Mouse (Mus musculus): Measurements from ENCODE around the gene Clec3b. TPM values are rescaled to one million over a fixed set of nuclear protein-coding genes. Genes with fewer than 3 reads are reported as not detected.
A peak's percentile ranks its signal among the peaks of the same experiment; 100 is the strongest.

Clec3b gene
- total and polyA plus RNA-seq, 2 experiments, result 0.29 to 0.65 TPM

DNA sequence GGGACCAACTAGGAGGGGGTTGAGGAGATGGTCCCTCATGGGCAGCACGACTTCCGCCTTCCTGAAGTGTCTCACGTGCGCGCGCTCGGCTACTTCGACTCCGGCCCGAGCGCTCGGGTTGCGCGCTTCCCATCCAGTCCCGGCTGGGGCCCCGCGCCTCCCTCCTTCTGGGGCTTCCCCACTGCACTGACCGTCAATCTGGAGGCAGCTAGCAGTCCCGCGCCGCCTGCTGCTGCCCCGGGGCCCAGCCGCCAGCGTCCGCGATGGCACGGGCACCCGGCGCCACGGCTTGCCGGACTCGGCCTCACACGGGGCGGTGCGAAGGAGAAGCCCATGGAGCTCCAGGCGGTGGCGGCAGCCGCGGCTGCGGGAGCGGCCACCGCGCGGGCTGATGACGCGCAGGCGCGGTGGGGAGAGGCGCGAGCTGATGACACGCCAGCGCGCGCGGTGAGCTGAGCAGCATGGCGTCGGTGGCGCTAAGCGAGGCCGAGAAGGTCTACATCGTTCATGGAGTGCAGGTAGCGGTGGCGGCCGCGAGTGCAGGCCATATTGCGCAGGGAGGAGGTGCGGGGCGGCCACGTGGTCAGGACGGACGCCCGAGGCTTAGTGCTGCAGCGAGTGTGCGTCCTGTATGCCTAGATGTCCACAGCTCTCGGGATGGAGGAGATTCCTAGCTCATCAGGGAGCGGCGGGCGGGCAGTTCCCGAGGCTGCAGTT lies 37.8 kb upstream of the Clec3b start, which contains the start of the genes Zdhhc3 and Exosc7:
TSS of gene Zdhhc3 (minus strand) at position 401 of the 717 bp plus-strand sequence.
TSS of gene Exosc7 (plus strand) at position 411 of the 717 bp plus-strand sequence.
- H3K4me1 ChIP-seq (ENCODE audit: control insufficient read depth, insufficient read depth, low read length), result peaks cover 10% of the 10 kb centered on the region
- H3K27me3 ChIP-seq (ENCODE audit: control insufficient read depth, insufficient read depth, low read length), result no peaks in the 10 kb centered on the region
- H3K79me2 ChIP-seq (ENCODE audit: control insufficient read depth, insufficient read depth, low read length), result peaks cover 11% of the 10 kb centered on the region; the same call in 1 of the 2 replicates
- peak; percentile 60 for DNase-seq (ENCODE audit: extremely low read depth, low read depth, low spot score)
- no peaks in the 10 kb centered on the region for H3K36me3 ChIP-seq (ENCODE audit: control insufficient read depth, insufficient read depth, low read length)
- H3K4me3 ChIP-seq (ENCODE audit: insufficient read depth, low read depth, low read length), result peak within 1 kb of the TSS; percentile 93
- peak within 1 kb of the TSS; percentile 91 for H3K9ac ChIP-seq (ENCODE audit: low read depth, low read length)
- H3K27ac ChIP-seq (replicated peaks; ENCODE audit: insufficient read depth, low read depth, low read length), result peak within 1 kb of the TSS; percentile 60
- WGBS, result under 1% methylated on average over 79 of the region's 79 CpGs
- TF ChIP-seq CTCF (IDR thresholded peaks at IDR 0.05; ENCODE audit: low read depth, low read length) (no peak), POLR2A (IDR thresholded peaks at IDR 0.05; ENCODE audit: extremely low read depth, insufficient read depth, low read length) (peak; percentile 73; the same call in 1 of the 2 replicates)

DNA sequence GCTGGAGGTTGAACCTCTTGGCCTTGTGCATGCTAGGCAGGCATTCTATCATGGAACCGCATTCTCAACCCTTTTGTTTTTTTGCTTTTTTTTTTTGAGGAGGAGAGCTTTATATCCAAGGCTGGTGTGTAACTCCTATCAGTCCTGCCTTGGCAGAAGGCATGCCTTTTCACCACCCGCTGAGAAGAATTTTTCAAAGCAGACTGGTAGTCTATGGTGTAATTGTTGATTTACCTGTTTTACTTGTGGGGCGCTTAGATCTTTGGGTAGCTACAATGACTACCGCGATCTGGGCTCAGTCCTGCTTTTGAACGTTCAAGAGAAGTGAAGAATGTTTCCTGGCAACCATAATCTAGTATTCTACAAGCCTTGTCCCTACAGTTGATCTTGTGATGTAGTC lies 36.8 kb upstream of the Clec3b start:
- Histone ChIP-seq H3K36me3 (ENCODE audit: control insufficient read depth, insufficient read depth, low read length) (0 out of 2 replicates have a peak, but pooled peaks cover 2% of the 10 kb centered on the region), H3K4me3 (ENCODE audit: insufficient read depth, low read depth, low read length) (no peak overlapping the region), H3K4me1 (ENCODE audit: control insufficient read depth, insufficient read depth, low read length) (peaks cover 10% of the 10 kb centered on the region), H3K27me3 (ENCODE audit: control insufficient read depth, insufficient read depth, low read length) (no peaks in the 10 kb centered on the region), H3K79me2 (ENCODE audit: control insufficient read depth, insufficient read depth, low read length) (peaks cover 11% of the 10 kb centered on the region; the same call in 1 of the 2 replicates), H3K9ac (ENCODE audit: low read depth, low read length) (no peak overlapping the region), H3K27ac (replicated peaks; ENCODE audit: insufficient read depth, low read depth, low read length) (no peak overlapping the region)
- WGBS, result 38% methylated on average over 6 of the region's 6 CpGs
- DNase-seq (ENCODE audit: extremely low read depth, low read depth, low spot score), result peak; percentile 7
- TF ChIP-seq POLR2A (IDR thresholded peaks at IDR 0.05; ENCODE audit: extremely low read depth, insufficient read depth, low read length), result no peak
- TF ChIP-seq CTCF (IDR thresholded peaks at IDR 0.05; ENCODE audit: low read depth, low read length), result no peak

DNA sequence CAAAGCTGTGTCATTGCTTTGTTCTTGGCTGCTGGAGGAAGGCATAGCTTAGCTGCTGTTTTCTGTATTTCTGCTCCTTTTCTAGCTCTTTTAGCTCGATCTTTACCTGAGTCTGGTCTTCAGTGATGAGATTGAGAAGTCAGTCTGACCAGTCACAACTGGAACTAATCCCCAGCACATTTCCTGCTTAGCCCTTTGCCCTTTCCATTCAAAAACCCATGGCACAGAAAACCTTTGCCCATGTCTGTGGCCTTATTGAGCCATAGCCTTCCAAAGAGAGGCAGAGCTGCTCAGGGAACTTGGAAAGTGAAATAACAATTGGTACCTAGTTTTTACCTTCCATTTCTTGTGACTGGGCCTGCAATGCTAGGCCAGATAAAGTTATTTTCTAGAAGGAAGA lies 35.2 kb upstream of the Clec3b start:
- peaks cover 12% of the 10 kb centered on the region for H3K36me3 ChIP-seq (ENCODE audit: control insufficient read depth, insufficient read depth, low read length)
- peaks cover 10% of the 10 kb centered on the region for H3K4me1 ChIP-seq (ENCODE audit: control insufficient read depth, insufficient read depth, low read length)
- H3K4me3 ChIP-seq (ENCODE audit: insufficient read depth, low read depth, low read length), result no peak overlapping the region
- WGBS, result 67% methylated on average over 1 of the region's 1 CpGs
- no peak overlapping the region for H3K27ac ChIP-seq (replicated peaks; ENCODE audit: insufficient read depth, low read depth, low read length)
- H3K9ac ChIP-seq (ENCODE audit: low read depth, low read length), result no peak overlapping the region
- DNase-seq (ENCODE audit: extremely low read depth, low read depth, low spot score), result peak; percentile 75
- peaks cover 11% of the 10 kb centered on the region; the same call in 1 of the 2 replicates for H3K79me2 ChIP-seq (ENCODE audit: control insufficient read depth, insufficient read depth, low read length)
- no peaks in the 10 kb centered on the region for H3K27me3 ChIP-seq (ENCODE audit: control insufficient read depth, insufficient read depth, low read length)
- TF ChIP-seq CTCF (IDR thresholded peaks at IDR 0.05; ENCODE audit: low read depth, low read length) (no peak), POLR2A (IDR thresholded peaks at IDR 0.05; ENCODE audit: extremely low read depth, insufficient read depth, low read length) (no peak)

DNA sequence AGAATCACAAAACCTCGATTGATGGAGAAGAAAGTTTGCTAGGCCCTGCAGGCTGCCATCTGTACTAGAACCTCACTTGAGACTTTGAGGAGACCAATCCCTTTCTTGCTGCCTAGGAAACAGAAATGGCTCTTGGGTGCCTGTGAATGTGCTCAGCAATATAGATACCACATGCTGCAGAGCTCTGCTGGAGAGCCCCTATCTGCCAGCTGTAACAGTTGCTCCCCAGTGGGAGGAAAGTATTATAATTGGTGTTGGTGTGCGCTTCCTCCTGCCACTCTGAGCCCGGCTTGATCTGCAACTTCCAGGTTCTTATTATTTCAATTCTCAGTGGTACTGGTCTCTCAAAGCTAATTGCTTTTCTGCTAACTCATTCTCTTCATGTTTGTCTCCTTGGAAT lies 27.7 kb upstream of the Clec3b start:
- Histone ChIP-seq H3K4me3 (ENCODE audit: insufficient read depth, low read depth, low read length) (no peak overlapping the region), H3K79me2 (ENCODE audit: control insufficient read depth, insufficient read depth, low read length) (no peaks in the 10 kb centered on the region), H3K36me3 (ENCODE audit: control insufficient read depth, insufficient read depth, low read length) (peaks cover 36% of the 10 kb centered on the region), H3K4me1 (ENCODE audit: control insufficient read depth, insufficient read depth, low read length) (peaks cover 5% of the 10 kb centered on the region), H3K9ac (ENCODE audit: low read depth, low read length) (no peak overlapping the region), H3K27ac (replicated peaks; ENCODE audit: insufficient read depth, low read depth, low read length) (no peak overlapping the region), H3K27me3 (ENCODE audit: control insufficient read depth, insufficient read depth, low read length) (no peaks in the 10 kb centered on the region)
- DNase-seq (ENCODE audit: extremely low read depth, low read depth, low spot score), result no peak
- TF ChIP-seq POLR2A (IDR thresholded peaks at IDR 0.05; ENCODE audit: extremely low read depth, insufficient read depth, low read length) (no peak), CTCF (IDR thresholded peaks at IDR 0.05; ENCODE audit: low read depth, low read length) (no peak)
- WGBS, result 89% methylated on average over 3 of the region's 3 CpGs

DNA sequence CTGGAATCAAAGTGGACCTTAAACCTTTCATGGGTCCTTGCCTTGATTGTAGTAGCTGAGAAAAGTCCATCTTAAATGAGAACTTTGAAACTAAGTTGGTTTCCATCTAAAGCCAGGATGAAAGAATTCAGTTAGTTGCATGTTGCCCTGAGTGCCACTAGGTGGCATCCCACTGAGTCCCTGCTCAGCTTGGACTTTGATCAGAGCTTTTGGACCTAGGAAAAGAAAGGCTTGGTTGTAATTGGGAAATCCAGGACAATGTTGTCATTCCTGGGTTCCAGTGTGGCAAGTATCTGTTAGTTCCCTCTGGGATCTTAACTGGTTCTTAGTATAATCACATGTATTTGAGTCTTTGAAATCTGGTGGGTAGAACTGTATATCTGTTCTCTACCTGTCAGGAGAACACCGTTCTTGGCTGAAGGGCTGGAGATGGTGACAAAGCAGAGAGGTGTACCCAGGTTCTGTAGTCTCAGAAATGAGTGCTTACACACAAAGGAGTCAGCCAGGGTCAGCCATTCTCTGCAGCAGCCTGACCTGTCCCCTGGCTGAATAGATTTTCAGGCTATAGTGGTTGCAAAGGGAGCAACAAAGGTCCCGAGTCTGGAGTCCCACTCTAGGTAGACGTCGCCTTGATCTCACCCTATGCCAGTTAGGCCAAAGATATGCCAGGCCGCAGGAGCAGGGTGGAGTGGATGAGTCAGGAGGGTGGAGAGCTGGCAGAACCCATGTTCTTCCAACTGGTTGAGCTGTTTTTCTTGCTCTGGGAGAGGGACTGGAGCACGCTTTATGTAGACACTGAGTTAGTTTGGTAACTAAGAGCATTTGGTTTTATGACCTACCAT lies 27.0 kb upstream of the Clec3b start:
- Histone ChIP-seq H3K36me3 (ENCODE audit: control insufficient read depth, insufficient read depth, low read length) (peaks cover 40% of the 10 kb centered on the region), H3K4me1 (ENCODE audit: control insufficient read depth, insufficient read depth, low read length) (peaks cover 5% of the 10 kb centered on the region), H3K79me2 (ENCODE audit: control insufficient read depth, insufficient read depth, low read length) (no peaks in the 10 kb centered on the region), H3K4me3 (ENCODE audit: insufficient read depth, low read depth, low read length) (no peak overlapping the region), H3K27ac (replicated peaks; ENCODE audit: insufficient read depth, low read depth, low read length) (peak overlapping the region; percentile 47), H3K27me3 (ENCODE audit: control insufficient read depth, insufficient read depth, low read length) (no peaks in the 10 kb centered on the region), H3K9ac (ENCODE audit: low read depth, low read length) (no peak overlapping the region)
- TF ChIP-seq CTCF (IDR thresholded peaks at IDR 0.05; ENCODE audit: low read depth, low read length) (peak; percentile 71), POLR2A (IDR thresholded peaks at IDR 0.05; ENCODE audit: extremely low read depth, insufficient read depth, low read length) (no peak)
- 83% methylated on average over 6 of the region's 6 CpGs for WGBS
- peak; percentile 89 for DNase-seq (ENCODE audit: extremely low read depth, low read depth, low spot score)
